Mouse (Mus musculus): ENCODE measurements around the gene Runx1. TPM values are rescaled to one million over a fixed set of nuclear protein-coding genes. Genes with fewer than 3 reads are reported as not detected.

Gene Runx1
- 1 to 10 TPM; 2.0 to 2.1 TPM for total RNA-seq (2021)

- DNase-seq (ENCODE audit: low spot score): no peak
- intact Hi-C loops (cut with DNase I): loop anchor here (5.0 to 10.0 kb wide), 2 partner anchors 316 to 629 kb away; no protein-coding TSS in a partner anchor
Observed at GRCm38 (mm10) chr16:92825908-92826650, at the start of gene Runx1. TSS of gene Runx1 (minus strand) at chr16:92826149.

- DNase-seq (ENCODE audit: low spot score): no peak
- intact Hi-C loops (cut with DNase I): no loop called here
Observed at GRCm38 (mm10) chr16:92874015-92874414, 48.1 kb upstream of the Runx1 start.

GRCm38 (mm10) chr16:92871728-92872127 lies 45.8 kb upstream of the Runx1 start:
- intact Hi-C loops (cut with DNase I): no loop called here
- DNase-seq (ENCODE audit: low spot score): no peak

- no peak for DNase-seq (ENCODE audit: low spot score)
- intact Hi-C loops (cut with DNase I): no loop called here
Observed at GRCm38 (mm10) chr16:92868550-92868949, 42.6 kb upstream of the Runx1 start.

GRCm38 (mm10) chr16:92867261-92867935 lies 41.4 kb upstream of the Runx1 start:
- DNase-seq (ENCODE audit: low spot score): no peak
- intact Hi-C loops (cut with DNase I): no loop called here

GRCm38 (mm10) chr16:92865314-92865713 lies 39.4 kb upstream of the Runx1 start:
- intact Hi-C loops (cut with DNase I): no loop called here

GRCm38 (mm10) chr16:92864191-92864590 lies 38.2 kb upstream of the Runx1 start:
- intact Hi-C loops (cut with DNase I): no loop called here
- no peak for DNase-seq (ENCODE audit: low spot score)

More at GRCm38 (mm10) chr16:92865314-92865713, 39.4 kb upstream of the Runx1 start:
- DNase-seq (ENCODE audit: low spot score): no peak

- DNase-seq (ENCODE audit: low spot score): no peak
- intact Hi-C loops (cut with DNase I): no loop called here
Observed at GRCm38 (mm10) chr16:92863179-92863578, 37.2 kb upstream of the Runx1 start.

GRCm38 (mm10) chr16:92862430-92862829 lies 36.5 kb upstream of the Runx1 start:
- intact Hi-C loops (cut with DNase I): no loop called here
- no peak for DNase-seq (ENCODE audit: low spot score)

- DNase-seq (ENCODE audit: low spot score): no peak
- intact Hi-C loops (cut with DNase I): no loop called here
Observed at GRCm38 (mm10) chr16:92861571-92861970, 35.6 kb upstream of the Runx1 start.

GRCm38 (mm10) chr16:92860649-92861048 lies 34.7 kb upstream of the Runx1 start:
- intact Hi-C loops (cut with DNase I): no loop called here
- no peak for DNase-seq (ENCODE audit: low spot score)

GRCm38 (mm10) chr16:92856779-92857178 lies 30.8 kb upstream of the Runx1 start:
- intact Hi-C loops (cut with DNase I): no loop called here
- no peak for DNase-seq (ENCODE audit: low spot score)

GRCm38 (mm10) chr16:92852276-92852675 lies 26.3 kb upstream of the Runx1 start:
- DNase-seq (ENCODE audit: low spot score): no peak

GRCm38 (mm10) chr16:92850416-92850815 lies 24.5 kb upstream of the Runx1 start:
- DNase-seq (ENCODE audit: low spot score): no peak
- intact Hi-C loops (cut with DNase I): no loop called here

More at GRCm38 (mm10) chr16:92852276-92852675, 26.3 kb upstream of the Runx1 start:
- intact Hi-C loops (cut with DNase I): no loop called here

GRCm38 (mm10) chr16:92847762-92848300 lies 21.9 kb upstream of the Runx1 start:
- intact Hi-C loops (cut with DNase I): no loop called here
- no peak for DNase-seq (ENCODE audit: low spot score)

GRCm38 (mm10) chr16:92845244-92846225 lies 19.6 kb upstream of the Runx1 start:
- intact Hi-C loops (cut with DNase I): no loop called here
- no peak for DNase-seq (ENCODE audit: low spot score)

- intact Hi-C loops (cut with DNase I): no loop called here
- DNase-seq (ENCODE audit: low spot score): no peak
Observed at GRCm38 (mm10) chr16:92838709-92839108, 12.8 kb upstream of the Runx1 start.

- intact Hi-C loops (cut with DNase I): no loop called here
- no peak for DNase-seq (ENCODE audit: low spot score)
Observed at GRCm38 (mm10) chr16:92831341-92831740, 5.4 kb upstream of the Runx1 start.

GRCm38 (mm10) chr16:92830479-92830878 lies 4.5 kb upstream of the Runx1 start:
- intact Hi-C loops (cut with DNase I): no loop called here
- no peak for DNase-seq (ENCODE audit: low spot score)
